Mouse (Mus musculus) lung, adult 2 months (tissue): Measurements from ENCODE around the gene Nebl. TPM values are rescaled to one million over a fixed set of nuclear protein-coding genes. Genes with fewer than 3 reads are reported as not detected.

Experiments used
- DNase-seq: peaks from one replicate; pipeline ENCODE4 v3.0.0; 2022
- H3K4me1 ChIP-seq: fragments of 200-500 bp; 2 replicates; pipeline ENCODE4 v1.6.1; 2011; ENCODE audit warnings: low read length; ENCODE audit not compliant: control insufficient read depth, insufficient read depth
- H3K4me3 ChIP-seq: fragments of 200-500 bp; replicated peaks from 2 replicates; pipeline ENCODE3; 2011; ENCODE audit warnings: low read depth, mild to moderate bottlenecking, control low read depth, low read length; ENCODE audit errors: extremely low read depth
- CTCF ChIP-seq: fragments of 200-500 bp; IDR thresholded peaks from 2 replicates; pipeline ENCODE4 v1.5.1; 2011; ENCODE audit warnings: mild to moderate bottlenecking, low read length, control low read depth; ENCODE audit not compliant: insufficient read depth
- POLR2A ChIP-seq: fragments of 200-500 bp; IDR thresholded peaks from 2 replicates; pipeline ENCODE4 v1.6.1; 2011; ENCODE audit warnings: low read depth, mild to moderate bottlenecking, control low read depth, low read length, borderline replicate concordance; ENCODE audit errors: extremely low read depth
- WGBS: fragments of 180-500 bp; shearing (Covaris S2); methylation state at CpG from one replicate; pipeline ENCODE4 v1.1.7; 2018; 5-methylcytosine and 5-hydroxymethylcytosine counted together
- polyA plus RNA-seq: library from polyadenylated mRNA; depleted of rRNA; stranded (reverse); fragments of >200 nt; gene quantifications from 2 replicates; pipeline ENCODE4 v1.2.3, GENCODE M21; 2012

Gene Nebl
- polyA plus RNA-seq, 1 experiment: 182 TPM

DNA sequence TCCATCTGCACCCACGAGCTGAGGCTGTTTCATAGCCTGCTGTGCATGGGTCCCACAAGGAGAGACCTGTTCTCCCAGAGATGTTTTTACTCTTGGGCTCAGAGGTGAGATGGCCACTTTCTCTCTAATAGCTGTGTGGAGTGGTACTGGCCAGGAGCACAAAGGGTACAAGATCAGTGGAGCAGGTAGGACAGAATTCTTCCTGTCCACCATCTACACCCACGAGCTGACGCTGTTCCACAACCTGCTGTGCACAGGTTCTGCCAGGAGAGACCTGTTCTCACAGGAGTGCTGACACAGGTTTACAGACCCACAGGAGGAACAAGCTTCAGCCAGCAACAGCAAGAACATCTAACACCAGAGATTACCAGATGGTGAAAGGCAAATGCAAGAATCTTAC, 155.6 kb downstream of the Nebl start:
- no peak for TF ChIP-seq POLR2A
- no peak for TF ChIP-seq CTCF
- no peaks in the 10 kb centered on the region for H3K4me1 ChIP-seq
- WGBS: 67% methylated on average over 3 of the region's 3 CpGs
- DNase-seq: no peak
- no peak overlapping the region for H3K4me3 ChIP-seq

DNA sequence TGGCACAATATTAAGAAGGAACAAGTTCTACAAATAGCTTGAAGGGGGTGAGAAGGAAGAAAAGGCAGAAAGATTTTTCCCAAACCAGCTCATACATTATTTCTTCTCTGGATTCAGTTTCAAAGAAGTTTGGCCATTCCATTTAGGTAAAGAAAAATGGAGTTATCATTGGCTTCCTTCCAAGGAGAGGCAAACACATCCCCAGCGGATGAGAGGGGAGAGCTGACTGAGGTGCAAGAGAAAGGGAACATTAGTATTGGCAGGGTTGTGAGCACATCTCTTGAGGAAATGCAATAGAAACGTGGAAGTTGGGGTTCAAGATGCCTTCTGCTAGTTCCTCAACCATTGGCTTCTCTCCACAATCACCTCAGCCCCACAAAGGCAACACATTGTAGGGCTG, 159.5 kb downstream of the Nebl start:
- TF ChIP-seq CTCF (no peak), POLR2A (no peak)
- DNase-seq: no peak
- Histone ChIP-seq H3K4me1 (no peaks in the 10 kb centered on the region), H3K4me3 (no peak overlapping the region)
- 27% methylated on average over 2 of the region's 2 CpGs for WGBS

DNA sequence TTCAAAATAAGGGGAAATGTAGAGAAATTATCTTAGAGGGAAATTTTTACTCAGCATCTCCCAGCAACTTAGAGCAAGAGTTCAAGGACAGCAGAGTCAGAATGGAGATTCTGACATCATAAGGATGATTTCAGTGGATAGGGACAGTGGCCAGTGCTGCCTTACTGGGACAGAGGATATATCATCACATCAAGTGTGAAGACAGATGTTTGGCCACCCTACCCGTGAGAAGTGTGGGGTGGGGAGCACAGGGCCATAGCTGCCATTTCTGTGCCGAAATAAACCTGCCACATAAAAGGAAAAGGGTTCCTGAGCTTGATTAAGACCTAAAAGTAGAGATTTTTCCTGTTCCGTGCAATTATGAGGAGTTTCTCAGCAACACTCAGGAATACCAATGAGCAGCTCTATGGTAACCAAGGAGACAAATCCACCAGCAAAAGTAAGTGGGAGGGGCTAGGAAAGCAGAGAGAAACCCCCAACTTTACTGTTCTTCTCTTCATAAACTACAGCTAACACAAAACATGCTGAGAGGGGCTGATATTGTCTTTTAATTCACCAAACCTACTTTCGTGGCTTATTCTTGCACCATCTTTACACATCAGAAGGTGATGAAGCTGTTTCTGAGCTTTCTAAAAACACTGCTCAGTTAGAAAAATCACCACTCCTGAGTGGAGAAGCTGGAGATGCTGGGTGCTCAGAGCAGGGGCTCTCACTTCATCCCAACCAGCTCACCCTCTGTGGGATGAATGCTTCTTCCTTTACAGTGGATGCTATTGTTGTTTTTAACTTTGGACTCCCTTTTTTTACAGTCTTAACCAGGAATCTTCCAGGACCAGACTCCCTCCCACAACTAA, 172.1 kb downstream of the Nebl start:
- Histone ChIP-seq H3K4me1 (no peaks in the 10 kb centered on the region; the same call in 1 of the 2 replicates), H3K4me3 (no peak overlapping the region)
- DNase-seq: no peak
- TF ChIP-seq POLR2A: no peak
- TF ChIP-seq CTCF: no peak
- WGBS: 67% methylated on average over 4 of the region's 4 CpGs

DNA sequence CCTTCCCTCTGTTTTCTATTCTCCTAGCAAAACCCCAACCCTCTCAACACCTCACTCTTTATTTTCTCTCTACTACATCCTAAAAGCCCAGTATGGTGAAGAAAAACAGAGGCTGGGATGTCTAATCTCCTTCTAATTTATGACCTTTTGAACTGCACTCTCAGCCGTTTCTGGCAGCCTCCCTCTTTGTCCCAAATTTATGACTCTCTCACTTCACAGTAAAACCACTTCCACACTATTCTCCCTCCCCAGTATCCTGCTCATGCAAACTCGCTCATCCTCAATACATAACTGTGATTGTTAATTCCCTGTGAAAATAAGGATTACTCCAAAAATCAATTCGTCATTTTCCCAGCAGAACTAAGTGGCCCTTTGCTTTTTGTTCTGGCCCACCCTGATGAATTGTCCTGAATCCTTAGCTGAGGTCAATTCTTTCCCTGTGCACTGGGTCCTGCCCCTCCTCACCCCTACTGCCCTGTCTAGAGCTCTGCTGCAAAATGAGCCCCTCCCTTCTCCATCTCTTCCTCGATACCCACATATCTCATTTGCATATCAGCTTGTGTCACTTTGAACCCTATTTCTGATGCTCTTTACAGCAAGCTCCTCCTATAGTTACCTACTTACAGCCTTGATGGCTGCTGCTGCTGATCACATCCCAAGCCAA, 181.2 kb downstream of the Nebl start:
- no peak for DNase-seq
- Histone ChIP-seq H3K4me1 (peaks cover 2% of the 10 kb centered on the region), H3K4me3 (no peak overlapping the region)
- WGBS: 43% methylated on average over 4 of the region's 4 CpGs
- TF ChIP-seq CTCF: no peak
- no peak for TF ChIP-seq POLR2A

DNA sequence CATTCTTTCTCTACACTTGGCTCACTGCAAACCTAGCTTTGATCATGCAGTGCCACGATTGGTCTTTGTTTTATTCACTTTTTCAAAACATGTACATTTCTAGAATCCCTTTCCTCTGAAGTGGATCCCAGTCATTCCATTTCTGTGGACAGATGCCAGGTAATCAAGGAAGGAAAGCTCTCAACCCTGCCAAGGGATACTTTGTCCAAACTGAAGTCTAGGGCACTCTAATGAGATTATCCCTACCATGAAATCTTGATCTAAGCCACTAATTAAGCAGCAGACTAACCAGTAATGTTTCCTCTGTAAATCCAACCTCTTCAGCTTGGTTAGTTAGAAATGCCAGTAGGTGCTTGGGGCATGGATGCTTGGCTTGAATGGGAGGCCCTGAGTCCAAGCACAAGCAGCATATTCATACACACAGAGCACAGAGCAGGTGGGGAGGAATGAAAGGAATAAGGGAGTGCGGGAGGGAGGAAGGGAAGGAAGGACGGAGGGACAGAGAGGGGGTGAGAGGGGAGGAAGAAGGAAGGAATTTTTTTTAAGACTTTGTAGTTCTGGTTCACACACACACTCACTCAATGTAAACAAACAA, 184.8 kb downstream of the Nebl start:
- Histone ChIP-seq H3K4me3 (no peak overlapping the region), H3K4me1 (peaks cover 2% of the 10 kb centered on the region)
- 50% methylated on average over 3 of the region's 3 CpGs for WGBS
- no peak for DNase-seq
- no peak for TF ChIP-seq CTCF
- no peak for TF ChIP-seq POLR2A

DNA sequence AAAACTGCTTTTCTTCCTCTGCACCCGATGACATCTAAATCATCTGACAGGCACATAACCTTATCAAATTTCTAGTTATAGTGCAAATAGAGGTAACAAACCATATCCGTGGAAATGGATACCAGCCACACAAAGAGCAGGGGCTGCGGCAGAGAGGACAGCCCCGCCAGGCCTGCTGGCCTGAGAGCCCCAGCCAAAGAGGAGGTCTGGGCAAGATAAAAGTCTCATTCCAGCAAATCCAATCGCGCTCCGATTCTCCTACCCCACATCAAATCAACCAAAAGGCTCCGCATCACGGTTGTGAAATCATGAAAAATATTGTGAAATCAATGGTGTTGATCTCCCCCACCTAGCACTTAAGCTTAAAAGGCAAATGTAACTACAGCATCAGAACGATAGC, 191.5 kb downstream of the Nebl start:
- Histone ChIP-seq H3K4me3 (no peak overlapping the region), H3K4me1 (no peaks in the 10 kb centered on the region; the same call in 1 of the 2 replicates)
- TF ChIP-seq POLR2A (no peak), CTCF (no peak)
- no peak for DNase-seq
- 59% methylated on average over 10 of the region's 10 CpGs for WGBS

DNA sequence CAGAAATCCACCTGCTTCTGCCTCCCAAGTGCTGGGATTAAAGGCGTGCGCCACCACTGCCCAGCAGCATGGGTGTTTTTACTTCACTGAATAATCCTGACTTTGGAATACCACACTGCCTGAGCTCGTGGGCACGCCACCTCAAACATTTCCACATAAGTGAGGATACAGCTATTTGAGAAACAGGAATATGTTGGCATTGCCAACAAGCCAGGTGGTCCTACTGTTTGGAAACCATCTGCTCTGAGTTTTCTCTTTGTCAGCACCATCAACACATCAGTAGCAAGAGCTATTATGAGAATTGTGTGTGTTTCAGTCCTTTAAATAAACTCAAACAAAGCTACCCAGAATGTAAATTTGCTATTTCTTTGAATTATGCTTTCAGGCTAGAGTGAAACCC, 192.8 kb downstream of the Nebl start:
- TF ChIP-seq POLR2A (no peak), CTCF (no peak)
- no peak overlapping the region for H3K4me3 ChIP-seq
- WGBS: 83% methylated on average over 4 of the region's 4 CpGs
- no peak for DNase-seq
- no peaks in the 10 kb centered on the region; the same call in 1 of the 2 replicates for H3K4me1 ChIP-seq

DNA sequence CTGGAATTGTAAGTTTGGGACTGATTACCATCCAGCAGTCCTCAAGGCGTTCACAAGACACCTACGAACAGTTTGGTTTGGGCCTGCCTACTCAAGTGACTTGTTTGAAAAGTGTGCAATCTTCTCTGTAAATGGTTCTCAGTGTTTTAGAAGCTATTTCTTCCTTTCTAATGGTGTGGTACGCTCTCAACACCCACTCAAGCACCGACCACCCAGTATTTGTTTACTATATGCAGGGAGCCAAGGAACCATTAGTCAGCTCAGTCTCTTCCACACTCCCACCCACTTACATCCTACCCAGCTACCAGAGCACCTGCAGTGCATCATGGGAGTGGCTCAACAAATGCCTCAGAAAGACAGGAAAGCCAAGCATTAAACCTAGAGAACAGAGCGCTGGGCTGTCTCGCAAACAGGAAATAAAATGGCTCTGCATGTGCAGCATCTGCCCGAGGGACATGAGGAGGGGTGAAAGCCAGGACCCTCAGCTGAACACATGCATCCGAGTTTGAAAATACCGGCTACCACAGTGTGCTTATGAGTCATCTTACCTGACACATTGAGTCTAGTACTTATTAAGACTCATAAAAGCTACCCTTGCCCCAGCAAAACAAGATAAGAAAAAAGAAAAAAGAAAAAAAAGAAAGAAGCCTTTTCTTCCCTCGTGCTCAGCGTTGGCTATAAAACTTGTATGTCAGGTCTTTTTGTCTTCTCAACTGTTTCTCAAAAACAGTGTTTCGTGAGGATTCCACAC, 199.7 kb downstream of the Nebl start:
- no peak for TF ChIP-seq POLR2A
- no peak for TF ChIP-seq CTCF
- DNase-seq: no peak
- no peak overlapping the region for H3K4me3 ChIP-seq
- 46% methylated on average over 12 of the region's 12 CpGs for WGBS
- no peaks in the 10 kb centered on the region for H3K4me1 ChIP-seq

DNA sequence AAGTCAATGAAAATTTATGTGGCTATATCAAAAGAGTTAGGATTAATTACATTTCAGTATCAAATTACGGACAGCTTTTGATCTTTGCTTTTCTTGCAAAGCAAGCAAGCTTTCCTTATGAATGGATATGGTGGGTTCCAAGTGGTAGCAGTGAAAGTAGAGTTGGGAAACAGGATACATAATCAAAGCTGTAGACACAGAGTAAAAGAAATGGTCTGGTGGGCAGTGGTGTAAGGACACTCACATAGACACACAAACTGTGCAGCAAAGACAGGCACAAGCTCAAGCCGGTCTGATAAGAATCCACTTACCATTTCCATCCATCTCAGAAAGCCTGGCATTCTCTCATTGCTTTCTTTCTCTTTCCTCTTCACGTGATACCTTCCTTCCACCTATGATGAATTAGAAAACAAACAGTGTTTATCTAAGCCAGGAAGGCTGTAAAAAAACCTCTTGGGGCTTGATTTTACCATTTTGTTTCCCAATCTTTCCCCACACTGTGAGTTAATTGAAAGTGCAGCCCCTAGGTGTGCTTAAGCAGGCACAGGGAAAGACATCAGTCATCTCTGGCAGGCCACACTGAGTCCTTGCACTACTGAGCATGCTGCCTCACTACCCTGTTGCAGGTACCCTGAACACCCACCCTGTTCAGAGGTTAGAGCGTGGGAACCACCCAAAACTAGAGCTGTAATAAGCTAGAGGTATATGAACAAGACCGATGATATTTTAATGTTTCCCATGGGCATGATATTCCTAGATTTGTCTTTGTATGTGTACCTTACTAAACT, 205.3 kb downstream of the Nebl start:
- TF ChIP-seq CTCF (no peak), POLR2A (no peak)
- Histone ChIP-seq H3K4me1 (no peaks in the 10 kb centered on the region), H3K4me3 (no peak overlapping the region)
- 76% methylated on average over 5 of the region's 5 CpGs for WGBS
- DNase-seq: no peak
